Mouse (Mus musculus) forebrain, embryonic 14.5 days (tissue): ENCODE measurements around the gene Tbc1d16. TPM values are rescaled to one million over a fixed set of nuclear protein-coding genes. Genes with fewer than 3 reads are reported as not detected.

Source experiments
- ATAC-seq: fragments of 200-750 bp; cut with Nextera tagmentation; 2 replicates; pipeline ENCODE4 v1.8.0; 2017; ENCODE audit warnings: mild to moderate bottlenecking, moderate library complexity
- DNase-seq: peaks from one replicate; pipeline ENCODE4 v3.0.0-alpha.2; 2015; ENCODE audit warnings: low spot score
- H3K27ac ChIP-seq: fragments of 300-500 bp; sonication (generic); 2 replicates; pipeline ENCODE4 v1.5.1; 2014; ENCODE audit warnings: low read depth, mild to moderate bottlenecking, control low read depth, low read length, moderate library complexity
- H3K27me3 ChIP-seq: fragments of 300-500 bp; sonication (generic); replicated peaks from 2 replicates; pipeline ENCODE4 v1.6.1; 2014; ENCODE audit warnings: low read length, control low read depth, mixed read lengths; ENCODE audit not compliant: control insufficient read depth, insufficient read depth
- H3K36me3 ChIP-seq: fragments of 300-500 bp; sonication (generic); 2 replicates; pipeline ENCODE4 v1.6.1; 2014; ENCODE audit warnings: low read length, control low read depth; ENCODE audit not compliant: control insufficient read depth, insufficient read depth
- H3K4me1 ChIP-seq: fragments of 300-500 bp; sonication (generic); 2 replicates; pipeline ENCODE4 v1.6.1; 2014; ENCODE audit warnings: antibody characterized with exemption, low read length, control low read depth; ENCODE audit not compliant: control insufficient read depth, insufficient read depth
- H3K4me2 ChIP-seq: fragments of 300-500 bp; sonication (generic); 2 replicates; pipeline ENCODE4 v1.6.1; 2014; ENCODE audit warnings: mild to moderate bottlenecking, control low read depth, low read length
- H3K4me3 ChIP-seq: fragments of 300-500 bp; sonication (generic); 2 replicates; pipeline ENCODE4 v1.5.1; 2014; ENCODE audit warnings: low read depth, low read length, control low read depth
- H3K9ac ChIP-seq: fragments of 300-500 bp; sonication (generic); 2 replicates; pipeline ENCODE4 v1.6.1; 2014; ENCODE audit warnings: mild to moderate bottlenecking, low read length, control low read depth, moderate library complexity
- H3K9me3 ChIP-seq: fragments of 300-500 bp; sonication (generic); replicated peaks from 2 replicates; pipeline ENCODE4 v1.6.1; 2016; ENCODE audit warnings: low read length, control low read depth, mixed read lengths; ENCODE audit not compliant: control insufficient read depth
- WGBS: fragments of 180-500 bp; shearing (Covaris S2); extraction: QIAGEN DNeasy Blood & Tissue Kit; methylation state at CpG from one replicate; pipeline ENCODE4 v1.1.7; 2014; 5-methylcytosine and 5-hydroxymethylcytosine counted together
- polyA plus RNA-seq: library from polyadenylated mRNA; unstranded; fragments of >200 nt; fragmentation: Nextera tagmentation; extraction: Ambion mirVana; gene quantifications from 2 replicates; pipeline ENCODE4 v1.2.1, GENCODE M21; 2014

The Tbc1d16 gene
- polyA plus RNA-seq, 1 experiment from 2014 or later: 24.6 TPM

- Histone ChIP-seq H3K36me3 (no peaks in the 10 kb centered on the region), H3K4me1 (peaks cover 14% of the 10 kb centered on the region), H3K4me3 (no peak overlapping the region), H3K9me3 (no peaks in the 10 kb centered on the region), H3K27me3 (no peaks in the 10 kb centered on the region), H3K4me2 (no peak overlapping the region), H3K9ac (no peak overlapping the region), H3K27ac (no peak overlapping the region)
- DNase-seq (no peak), ATAC-seq (no peak)
- 77% methylated on average over 8 of the region's 8 CpGs for WGBS
These were observed 50.0 kb downstream of the Tbc1d16 start for GRCm38 (mm10) chr11:119178317-119178716.

GRCm38 (mm10) chr11:119176389-119177179, 51.7 kb downstream of the Tbc1d16 start:
- Histone ChIP-seq H3K36me3 (no peaks in the 10 kb centered on the region), H3K9ac (peak overlapping the region; percentile 32; the same call in 1 of the 2 replicates), H3K27ac (peak overlapping the region; percentile 52), H3K4me2 (no peak overlapping the region), H3K9me3 (no peaks in the 10 kb centered on the region), H3K4me1 (0 out of 2 replicates have a peak, but pooled peaks cover 7% of the 10 kb centered on the region), H3K27me3 (no peaks in the 10 kb centered on the region), H3K4me3 (no peak overlapping the region)
- WGBS: 69% methylated on average over 27 of the region's 27 CpGs
- no peak for ATAC-seq
- DNase-seq: no peak

GRCm38 (mm10) chr11:119171588-119171987, 56.7 kb downstream of the Tbc1d16 start:
- no peak for DNase-seq
- 0 out of 2 replicates have a peak, but pooled peaks cover 2% of the 10 kb centered on the region for H3K4me1 ChIP-seq
- H3K36me3 ChIP-seq: no peaks in the 10 kb centered on the region
- H3K4me2 ChIP-seq: no peak overlapping the region
- ATAC-seq: no peak
- WGBS: 97% methylated on average over 7 of the region's 7 CpGs
- H3K27me3 ChIP-seq: no peaks in the 10 kb centered on the region
- no peaks in the 10 kb centered on the region for H3K9me3 ChIP-seq
- no peak overlapping the region for H3K9ac ChIP-seq
- no peak overlapping the region for H3K27ac ChIP-seq
- no peak overlapping the region for H3K4me3 ChIP-seq

- Histone ChIP-seq H3K27me3 (no peaks in the 10 kb centered on the region), H3K4me1 (0 out of 2 replicates have a peak, but pooled peaks cover 4% of the 10 kb centered on the region), H3K9ac (no peak overlapping the region), H3K27ac (no peak overlapping the region), H3K36me3 (no peaks in the 10 kb centered on the region), H3K9me3 (no peaks in the 10 kb centered on the region), H3K4me3 (no peak overlapping the region), H3K4me2 (no peak overlapping the region)
- ATAC-seq (no peak), DNase-seq (no peak)
- WGBS: 90% methylated on average over 1 of the region's 1 CpGs
These were observed 59.4 kb downstream of the Tbc1d16 start for GRCm38 (mm10) chr11:119168851-119169250.

GRCm38 (mm10) chr11:119165995-119166394, 62.3 kb downstream of the Tbc1d16 start:
- H3K36me3 ChIP-seq: no peaks in the 10 kb centered on the region
- no peak overlapping the region for H3K27ac ChIP-seq
- no peak for ATAC-seq
- no peak for DNase-seq
- 90% methylated on average over 10 of the region's 10 CpGs for WGBS
- no peak overlapping the region for H3K4me3 ChIP-seq
- H3K27me3 ChIP-seq: no peaks in the 10 kb centered on the region
- H3K9ac ChIP-seq: no peak overlapping the region
- no peak overlapping the region for H3K4me2 ChIP-seq
- 0 out of 2 replicates have a peak, but pooled peaks cover 4% of the 10 kb centered on the region for H3K4me1 ChIP-seq
- H3K9me3 ChIP-seq: no peaks in the 10 kb centered on the region

- DNase-seq (no peak), ATAC-seq (no peak)
- Histone ChIP-seq H3K9me3 (no peaks in the 10 kb centered on the region), H3K4me1 (0 out of 2 replicates have a peak, but pooled peaks cover 4% of the 10 kb centered on the region), H3K36me3 (no peaks in the 10 kb centered on the region), H3K4me2 (no peak overlapping the region), H3K27me3 (no peaks in the 10 kb centered on the region), H3K4me3 (no peak overlapping the region), H3K9ac (no peak overlapping the region), H3K27ac (no peak overlapping the region)
- WGBS: 82% methylated on average over 7 of the region's 7 CpGs
These were observed 63.9 kb downstream of the Tbc1d16 start for GRCm38 (mm10) chr11:119164375-119164774.

- no peak overlapping the region for H3K4me3 ChIP-seq
- peaks cover 5% of the 10 kb centered on the region; the same call in 1 of the 2 replicates for H3K4me1 ChIP-seq
- H3K4me2 ChIP-seq: no peak overlapping the region
- H3K9me3 ChIP-seq: no peaks in the 10 kb centered on the region
- no peaks in the 10 kb centered on the region for H3K36me3 ChIP-seq
- no peak overlapping the region for H3K27ac ChIP-seq
- no peak for ATAC-seq
- no peaks in the 10 kb centered on the region for H3K27me3 ChIP-seq
- 94% methylated on average over 7 of the region's 7 CpGs for WGBS
- DNase-seq: no peak
- H3K9ac ChIP-seq: no peak overlapping the region
These were observed 64.6 kb downstream of the Tbc1d16 start for GRCm38 (mm10) chr11:119163734-119163992.

- 91% methylated on average over 22 of the region's 22 CpGs for WGBS
These were observed 65.2 kb downstream of the Tbc1d16 start for GRCm38 (mm10) chr11:119162959-119163733.

GRCm38 (mm10) chr11:119161665-119162064, 66.6 kb downstream of the Tbc1d16 start:
- peaks cover 25% of the 10 kb centered on the region for H3K4me1 ChIP-seq

More at GRCm38 (mm10) chr11:119162959-119163733, 65.2 kb downstream of the Tbc1d16 start:
- Histone ChIP-seq H3K4me1 (peaks cover 10% of the 10 kb centered on the region), H3K27ac (no peak overlapping the region), H3K27me3 (no peaks in the 10 kb centered on the region), H3K4me2 (no peak overlapping the region), H3K9ac (no peak overlapping the region), H3K9me3 (no peaks in the 10 kb centered on the region), H3K36me3 (no peaks in the 10 kb centered on the region), H3K4me3 (no peak overlapping the region)
- ATAC-seq: no peak
- no peak for DNase-seq

More at GRCm38 (mm10) chr11:119161665-119162064, 66.6 kb downstream of the Tbc1d16 start:
- Histone ChIP-seq H3K9me3 (no peaks in the 10 kb centered on the region), H3K27ac (no peak overlapping the region), H3K4me2 (no peak overlapping the region), H3K4me3 (no peak overlapping the region), H3K36me3 (no peaks in the 10 kb centered on the region), H3K9ac (no peak overlapping the region), H3K27me3 (no peaks in the 10 kb centered on the region)
- 85% methylated on average over 2 of the region's 2 CpGs for WGBS
- no peak for ATAC-seq
- no peak for DNase-seq
